Mouse (Mus musculus) left cerebral cortex, postnatal 14 days (tissue): ENCODE measurements around the gene Zfp704. TPM values are rescaled to one million over a fixed set of nuclear protein-coding genes. Genes with fewer than 3 reads are reported as not detected.
A peak's percentile ranks its signal among the peaks of the same experiment; 100 is the strongest.

Source experiments
- DNase-seq, 2 experiments: peaks; one replicate each; pipeline ENCODE4 v3.0.0; 2021 to 2022; ENCODE audit warnings: low spot score in 2 of 2, mixed read lengths in 1 of 2
- intact Hi-C: fragments of 180-260 bp; cut with DNase I; formaldehyde crosslinking; loops from one replicate; pipeline ENCODE4 v1.15.1; 2025
- total RNA-seq, 2 experiments: library from RNA; stranded (reverse); gene quantifications; 2 replicates each; pipeline ENCODE4 v1.2.3; 2021

Gene Zfp704
- total RNA-seq, 2 experiments from 2014 or later, result 36.2 to 38.4 TPM

DNA sequence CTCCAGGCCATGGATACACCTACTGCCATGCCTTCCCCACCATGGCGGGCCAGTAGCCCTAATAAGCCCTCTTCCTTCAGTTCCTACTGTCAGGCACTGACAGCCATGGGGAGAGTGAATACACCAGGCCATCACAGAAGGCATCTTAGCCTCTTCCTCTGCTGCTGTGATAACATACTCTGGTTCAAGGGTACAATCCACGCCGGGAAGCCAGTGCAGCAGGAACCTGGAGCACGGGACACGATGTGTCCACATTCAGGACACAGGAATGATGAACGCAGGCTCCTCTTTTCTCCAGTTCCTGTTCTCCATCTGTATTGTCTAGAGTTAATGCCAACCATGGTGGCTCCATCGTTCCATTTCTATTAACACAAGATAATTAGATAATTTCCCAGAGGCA is 165.9 kb downstream of the Zfp704 start:
- no peak for DNase-seq
- intact Hi-C loops, result no loop called here

DNA sequence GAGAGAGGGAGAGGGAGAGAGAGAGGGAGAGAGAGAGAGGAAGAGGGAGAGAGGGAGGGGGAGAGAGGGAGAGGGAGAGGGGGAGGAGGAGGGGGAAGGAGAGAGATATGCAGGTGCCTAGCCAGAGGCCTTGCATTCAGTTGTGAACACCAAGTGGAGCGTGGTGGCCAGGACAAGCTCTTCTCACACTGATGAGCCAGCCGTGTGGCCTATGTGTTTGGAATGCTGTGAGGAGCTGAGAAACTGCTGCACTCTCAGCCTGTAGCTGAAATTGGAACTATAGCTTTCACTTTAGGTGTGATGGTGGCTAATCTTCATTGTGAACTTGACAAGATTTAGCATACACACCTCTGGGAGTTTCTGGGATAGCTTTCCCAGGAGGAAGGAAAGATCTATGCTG is 166.4 kb downstream of the Zfp704 start:
- DNase-seq, result no peak
- intact Hi-C loops, result no loop called here

DNA sequence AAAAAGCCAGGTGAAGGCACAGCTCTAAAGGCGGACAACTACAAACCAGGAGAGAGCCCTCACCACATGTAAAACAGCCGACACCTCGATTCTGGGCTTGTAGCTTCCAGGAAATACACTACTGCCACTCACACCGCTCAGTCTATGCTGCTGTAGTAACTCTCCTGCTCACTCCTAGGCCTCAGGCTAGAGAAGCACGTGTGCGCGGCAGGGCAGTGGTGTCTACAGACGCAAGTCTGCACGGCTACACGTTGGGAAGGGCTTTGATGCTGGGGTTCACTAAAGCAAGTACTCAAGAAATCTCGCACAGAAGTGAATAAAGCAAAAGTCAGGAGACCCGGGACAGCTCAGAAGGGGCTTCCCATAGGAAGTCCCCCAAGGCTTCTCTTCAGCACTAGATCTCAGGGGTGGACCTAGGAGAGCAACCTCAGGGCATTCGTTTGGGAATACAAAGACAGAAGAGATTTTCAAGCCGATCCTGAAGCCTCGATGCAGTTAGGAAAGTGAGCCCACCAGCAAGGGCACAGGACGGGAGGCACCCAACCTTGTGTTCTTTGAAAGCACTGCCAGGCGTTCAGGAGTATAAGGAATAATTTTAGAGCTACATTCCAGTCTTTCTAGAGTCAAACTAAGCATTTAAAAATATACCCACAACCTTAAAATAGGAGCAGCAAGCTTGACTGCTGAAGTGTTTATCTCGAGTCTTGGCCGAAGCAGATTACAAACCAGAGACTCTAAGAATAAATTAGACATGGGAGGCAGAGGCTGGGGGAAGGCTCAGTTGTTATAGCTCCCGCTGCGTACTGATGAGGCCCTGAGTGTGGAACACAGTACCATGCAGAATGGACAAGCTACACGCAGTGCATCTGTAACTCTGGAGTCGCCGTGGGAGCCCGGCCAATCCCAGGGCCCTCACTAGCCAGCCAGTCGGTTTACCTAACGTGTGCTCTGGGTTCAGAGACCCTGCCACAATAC is 168.0 kb downstream of the Zfp704 start:
- intact Hi-C loops, result no loop called here
- peak; percentile 31 to 59 for DNase-seq

DNA sequence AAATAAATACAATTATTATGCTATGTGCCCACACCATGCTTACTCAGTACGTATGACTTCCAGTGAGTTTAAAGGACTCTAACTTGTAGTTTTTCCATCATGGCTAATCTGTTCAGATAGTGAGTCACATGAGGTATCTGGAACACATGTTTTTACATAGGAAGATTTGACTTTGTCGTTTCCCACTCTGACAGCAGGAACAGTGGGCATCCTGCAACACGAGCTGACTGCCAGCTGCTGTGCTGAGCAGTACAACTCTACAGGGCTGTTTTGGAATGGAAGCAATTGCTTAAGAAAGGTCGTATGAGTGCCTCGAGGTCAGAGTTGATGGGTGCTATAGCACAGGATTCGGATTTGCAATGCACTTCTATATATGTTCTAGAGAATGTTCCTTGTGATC is 169.4 kb downstream of the Zfp704 start:
- intact Hi-C loops, result no loop called here
- DNase-seq, result peak in 1 of 2 experiments; percentile 39

DNA sequence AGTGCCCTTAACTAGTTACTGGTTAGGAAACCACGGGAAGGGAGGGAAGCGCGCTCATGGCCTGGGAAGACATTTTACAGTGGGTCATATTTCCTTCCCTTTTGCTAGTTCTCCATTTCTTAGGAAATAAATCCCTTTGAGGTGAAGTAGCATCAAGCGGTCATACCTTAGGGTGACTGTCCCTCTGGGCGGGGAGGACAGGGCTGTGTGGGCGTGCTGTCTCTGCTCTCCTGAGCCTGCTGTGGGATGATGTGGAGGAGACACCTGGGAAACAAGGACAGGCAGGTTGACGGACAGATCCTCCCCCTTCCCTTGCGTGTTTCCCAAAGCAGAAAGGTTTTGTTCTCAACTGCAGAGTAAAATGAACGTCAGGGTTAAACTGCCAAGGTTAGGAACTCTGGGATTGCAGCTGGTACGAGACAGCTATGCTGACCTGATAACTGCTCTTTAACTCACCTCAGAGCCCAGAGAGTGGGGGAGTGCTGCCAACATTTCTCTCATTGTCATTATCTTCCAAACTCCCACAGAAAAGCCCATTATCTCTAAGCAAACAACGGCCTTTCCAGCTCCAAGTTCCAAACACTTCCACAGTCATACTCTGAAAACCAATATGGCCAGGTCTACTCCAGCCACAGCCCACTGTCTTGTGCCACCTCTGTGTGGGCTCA is 170.1 kb downstream of the Zfp704 start:
- no peak for DNase-seq
- intact Hi-C loops, result no loop called here

DNA sequence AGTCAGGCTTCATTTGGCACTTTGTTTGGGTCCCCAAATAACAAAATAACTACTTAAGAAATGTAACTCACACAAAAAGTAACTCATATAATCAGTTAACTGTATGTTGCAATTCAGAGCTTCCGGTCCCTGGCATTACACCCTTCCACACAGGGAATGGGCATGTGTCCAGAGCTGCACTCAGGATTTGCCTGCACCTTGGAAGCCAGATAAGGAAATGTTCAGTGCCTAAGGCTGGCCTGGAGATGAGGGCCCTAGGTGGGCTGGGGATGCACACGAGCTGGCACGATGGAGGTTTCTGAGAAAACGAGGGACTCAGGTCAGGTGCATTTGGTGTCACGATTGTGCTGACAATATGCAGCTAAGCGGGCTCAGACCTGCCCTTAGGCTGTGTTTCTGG is 173.6 kb downstream of the Zfp704 start:
- no peak for DNase-seq

DNA sequence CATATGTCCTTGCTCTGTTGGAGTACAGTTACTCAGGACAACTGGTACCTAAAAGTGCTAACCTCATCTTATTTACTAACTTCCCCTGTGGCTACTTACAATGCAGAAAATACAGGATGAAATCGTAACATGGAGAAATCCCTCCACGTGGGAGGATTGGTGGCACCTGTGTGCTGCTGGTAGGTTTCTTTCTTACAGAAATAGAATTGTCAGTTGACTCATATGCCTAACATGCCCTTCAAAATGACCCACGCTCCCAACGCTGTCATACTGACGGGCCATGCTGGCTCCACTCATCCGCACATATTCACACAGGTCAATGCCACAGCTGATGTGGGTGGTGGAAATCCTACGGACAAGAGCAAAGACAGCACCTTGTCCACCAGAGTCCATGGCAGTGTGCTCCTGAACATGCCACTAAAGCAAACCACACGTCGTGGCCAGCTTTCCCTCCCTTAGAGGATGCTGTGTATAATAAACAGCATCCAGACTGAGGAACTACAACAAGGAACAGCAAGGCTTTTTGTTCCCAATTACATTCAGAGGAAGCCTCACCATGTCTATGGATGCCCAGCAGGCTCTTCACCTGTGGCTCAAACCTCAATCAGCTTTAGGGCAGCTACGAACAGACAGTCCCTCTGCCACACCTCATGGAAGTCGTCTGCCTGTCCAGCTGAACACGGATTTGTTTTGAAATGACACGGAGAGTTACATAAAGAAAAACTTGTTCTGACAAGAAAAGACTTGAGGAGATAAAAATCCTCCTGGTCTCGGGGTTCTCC is 175.3 kb downstream of the Zfp704 start:
- intact Hi-C loops, result no loop called here
- DNase-seq, result no peak

More for the DNA sequence above, 173.6 kb downstream of the Zfp704 start:
- intact Hi-C loops, result no loop called here

DNA sequence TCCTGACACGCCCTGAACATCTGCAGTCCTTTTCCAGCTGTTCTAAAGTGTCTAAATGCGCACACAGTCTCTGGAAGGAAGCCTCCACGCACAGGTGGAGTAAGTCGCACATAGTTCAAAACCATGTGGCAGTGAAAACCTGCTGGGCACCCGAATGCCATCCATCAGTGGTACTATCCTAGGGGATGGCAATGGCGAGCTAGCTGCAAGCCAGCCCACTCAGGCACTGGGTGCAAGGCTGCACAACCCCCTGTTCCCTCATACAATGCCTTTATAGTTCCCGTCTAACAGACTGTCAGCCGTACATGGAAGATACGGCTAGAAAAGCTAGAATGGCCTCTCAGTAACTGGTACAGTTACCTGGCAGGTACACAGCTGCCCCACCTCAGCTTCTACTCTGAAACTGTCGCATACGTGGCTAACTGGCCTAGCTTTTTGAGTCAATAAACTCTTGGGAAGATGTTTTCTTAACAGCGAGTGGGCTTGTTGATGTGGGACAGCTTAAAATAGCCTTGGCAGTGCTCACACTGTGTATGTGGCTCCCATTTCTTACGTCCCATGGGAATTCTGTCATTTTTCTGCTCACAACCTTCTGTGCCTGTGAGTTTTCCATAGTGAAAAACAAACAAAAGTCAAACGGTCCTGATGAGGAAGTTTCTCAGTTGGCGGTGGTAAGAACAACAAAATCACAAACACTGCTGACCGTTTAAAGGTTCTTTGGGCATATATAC is 176.9 kb downstream of the Zfp704 start:
- DNase-seq, result no peak
- intact Hi-C loops, result no loop called here

DNA sequence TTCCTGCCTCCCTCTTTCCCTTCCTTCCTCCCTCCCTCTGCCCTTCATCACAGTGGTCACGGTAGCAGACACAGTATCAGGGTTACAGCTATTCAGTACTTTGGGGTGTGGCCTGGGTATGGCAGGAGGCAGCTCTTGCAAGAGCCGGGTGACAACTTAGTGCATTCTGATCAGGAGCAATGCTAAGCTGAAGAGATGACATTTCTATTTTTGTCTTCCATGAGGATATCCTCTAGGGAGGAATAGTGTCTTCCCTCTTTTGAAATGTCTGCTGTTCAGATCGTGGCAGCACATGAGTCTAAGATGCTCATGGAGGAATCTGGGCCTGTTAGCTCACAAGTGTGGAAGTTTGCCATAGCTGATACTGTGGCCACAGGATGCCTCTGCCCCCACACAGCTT is 177.7 kb downstream of the Zfp704 start:
- DNase-seq, result no peak
- intact Hi-C loops, result no loop called here

DNA sequence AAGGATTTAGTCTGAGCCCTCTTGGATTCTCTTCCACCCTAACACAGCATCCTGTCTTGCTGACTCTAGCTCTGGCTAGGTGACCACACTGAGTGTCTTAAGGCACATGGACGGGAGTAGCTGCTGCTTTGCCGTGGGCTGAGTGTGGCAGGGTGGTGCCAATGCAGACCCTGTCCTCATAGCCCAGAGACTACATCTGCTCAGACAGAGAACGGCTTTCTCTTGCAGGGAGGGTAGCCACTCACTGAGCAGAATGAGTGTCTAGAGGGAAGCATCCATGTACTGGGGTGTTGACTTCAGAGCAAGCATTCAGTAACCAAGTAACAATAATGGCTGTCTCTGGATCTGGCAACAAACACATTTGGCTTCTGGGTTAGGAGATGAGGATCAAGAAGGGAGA is 179.9 kb downstream of the Zfp704 start:
- DNase-seq, result no peak

DNA sequence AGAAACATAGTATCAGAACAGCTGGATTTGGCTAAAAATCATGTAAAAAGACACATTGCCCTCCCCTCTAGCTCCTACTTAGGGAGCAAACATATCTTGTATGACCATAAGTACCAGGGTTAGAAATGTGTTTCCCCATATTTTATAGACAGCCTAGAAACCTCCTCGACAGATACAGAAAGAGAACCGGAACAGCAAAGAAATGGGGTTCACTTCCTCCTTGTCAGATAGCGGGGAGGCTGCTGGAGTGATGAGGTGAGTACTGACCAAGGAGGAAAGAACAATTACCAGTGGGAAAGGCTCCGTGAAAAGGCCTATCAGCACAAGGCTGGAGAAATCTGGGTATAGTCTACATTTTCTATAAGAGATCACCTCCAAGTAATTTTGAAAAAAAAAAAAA is 182.1 kb downstream of the Zfp704 start:
- intact Hi-C loops, result no loop called here
- DNase-seq, result no peak

More for the DNA sequence above, 179.9 kb downstream of the Zfp704 start:
- intact Hi-C loops, result no loop called here

DNA sequence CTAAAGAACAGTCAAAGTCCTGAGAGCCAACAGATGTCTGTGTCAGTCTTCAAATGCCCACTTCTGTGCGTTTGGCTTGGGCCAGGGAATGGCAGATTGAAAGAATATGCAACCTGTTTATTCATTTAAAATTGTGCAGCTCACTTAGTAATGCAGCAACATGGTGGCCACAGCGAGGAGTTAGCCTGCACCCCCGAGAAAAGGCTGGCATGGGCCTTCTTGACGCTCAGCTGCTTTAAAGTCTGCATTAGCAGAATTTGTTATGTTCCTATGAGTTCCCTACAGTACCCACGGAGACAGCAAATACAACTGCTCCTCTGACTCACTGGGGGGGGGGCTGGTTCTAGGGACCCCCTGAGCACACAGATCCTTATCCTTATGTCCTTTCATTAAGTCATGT is 184.2 kb downstream of the Zfp704 start:
- no peak for DNase-seq
- intact Hi-C loops, result no loop called here

DNA sequence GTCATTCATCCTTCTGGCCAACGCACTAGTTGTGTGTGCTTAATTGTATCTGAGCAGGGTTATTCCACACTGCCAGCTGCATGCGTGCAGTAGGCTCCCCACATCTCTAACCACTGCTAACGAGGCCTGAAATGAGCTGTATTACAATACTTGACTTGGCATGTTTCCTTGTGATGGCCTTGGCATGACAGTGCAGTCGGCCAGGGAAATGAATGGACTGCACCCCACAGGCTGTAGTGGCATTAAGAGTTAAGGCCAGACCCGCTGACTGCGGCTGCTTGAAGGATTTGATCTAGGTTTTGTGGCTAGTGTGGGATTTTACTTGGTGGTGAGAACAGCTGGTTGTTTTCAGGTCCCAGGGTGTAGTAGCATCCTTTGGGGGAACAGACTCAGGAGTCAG is 185.2 kb downstream of the Zfp704 start:
- DNase-seq, result no peak
- intact Hi-C loops, result no loop called here

DNA sequence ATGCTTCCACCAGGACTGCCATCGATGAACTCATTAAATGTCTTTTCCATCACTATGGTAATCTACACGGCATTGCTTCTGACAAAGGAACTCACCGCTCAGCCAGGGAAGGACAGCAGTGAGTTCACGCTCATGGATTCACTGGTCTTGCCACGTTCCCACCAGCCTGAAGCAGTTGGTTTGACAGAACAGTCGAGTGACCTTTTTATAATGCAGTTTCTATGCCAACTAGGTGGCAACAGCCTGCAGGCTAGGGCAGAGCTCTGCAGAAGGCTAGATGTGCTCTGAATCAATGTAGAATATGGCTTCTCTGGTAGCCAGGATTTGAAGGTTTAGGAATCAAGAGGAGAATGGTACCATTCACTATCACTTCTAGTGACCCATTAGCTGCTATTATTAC is 186.2 kb downstream of the Zfp704 start:
- peak in 1 of 2 experiments; percentile 36 for DNase-seq
- intact Hi-C loops, result no loop called here

DNA sequence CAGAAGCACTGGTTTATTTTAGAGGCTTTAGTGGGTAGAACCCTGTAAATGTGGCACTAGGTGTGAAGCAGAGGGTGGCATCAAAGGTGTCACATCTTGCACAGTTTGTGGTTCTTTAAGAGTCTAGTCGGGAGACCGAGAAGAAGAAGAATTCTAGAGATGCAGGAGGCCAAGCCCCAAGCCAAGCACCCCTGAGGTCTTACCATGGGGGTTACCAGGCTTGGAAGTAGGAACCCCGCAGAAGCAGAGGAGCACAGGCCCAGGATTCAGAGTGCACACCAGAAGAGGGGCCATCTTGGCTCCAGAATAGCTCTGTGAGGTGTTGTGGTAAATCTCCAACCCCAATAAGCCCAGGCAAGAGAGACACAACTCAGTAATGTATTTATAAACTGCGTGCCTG is 201.0 kb downstream of the Zfp704 start:
- DNase-seq, result no peak
- intact Hi-C loops, result loop anchor here (10.0 kb wide), 1 partner anchor 186 kb away; no protein-coding TSS in a partner anchor

DNA sequence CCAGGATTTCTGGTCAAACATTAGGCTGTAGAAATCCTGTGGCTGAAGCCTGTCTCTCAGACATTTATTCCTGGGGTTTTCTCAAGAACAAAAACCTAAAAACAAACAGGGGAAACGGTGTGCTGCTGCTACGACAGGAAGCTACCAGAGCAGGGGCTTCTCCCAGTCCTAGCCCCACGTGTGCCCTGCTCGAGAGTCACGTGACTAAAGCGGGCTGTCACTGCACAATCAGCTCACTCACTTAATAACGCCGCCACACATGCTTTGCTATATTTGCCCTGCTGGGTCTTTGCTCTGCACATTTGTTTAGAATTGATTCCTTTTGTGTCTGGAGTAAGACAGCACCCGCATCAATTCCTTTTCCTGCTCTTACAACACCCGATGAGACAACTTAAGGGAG is 202.1 kb downstream of the Zfp704 start:
- no peak for DNase-seq
- intact Hi-C loops, result loop anchor here (10.0 kb wide), 1 partner anchor 187 kb away; no protein-coding TSS in a partner anchor

DNA sequence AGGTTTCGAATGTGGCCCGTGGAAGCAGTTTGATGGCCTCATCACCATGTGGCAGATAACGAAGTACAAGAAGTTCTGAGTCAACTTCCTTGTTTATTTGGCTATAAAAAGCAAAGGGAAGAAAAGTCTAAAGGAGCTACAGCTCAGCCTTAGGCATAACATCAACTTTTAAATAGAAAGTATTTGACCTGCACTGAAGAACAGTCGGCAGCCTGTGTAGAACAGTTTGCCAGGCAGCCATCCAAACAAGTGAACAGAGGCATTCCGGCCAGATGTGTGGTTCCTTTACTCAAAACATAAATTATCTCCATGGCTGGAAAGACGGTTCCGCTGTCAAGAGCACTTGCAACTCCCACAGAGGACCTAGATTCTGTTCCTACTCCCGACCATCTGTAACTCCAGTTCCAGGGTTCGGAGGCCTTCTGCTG is 202.8 kb downstream of the Zfp704 start:
- DNase-seq, result peak in 1 of 2 experiments; percentile 39

DNA sequence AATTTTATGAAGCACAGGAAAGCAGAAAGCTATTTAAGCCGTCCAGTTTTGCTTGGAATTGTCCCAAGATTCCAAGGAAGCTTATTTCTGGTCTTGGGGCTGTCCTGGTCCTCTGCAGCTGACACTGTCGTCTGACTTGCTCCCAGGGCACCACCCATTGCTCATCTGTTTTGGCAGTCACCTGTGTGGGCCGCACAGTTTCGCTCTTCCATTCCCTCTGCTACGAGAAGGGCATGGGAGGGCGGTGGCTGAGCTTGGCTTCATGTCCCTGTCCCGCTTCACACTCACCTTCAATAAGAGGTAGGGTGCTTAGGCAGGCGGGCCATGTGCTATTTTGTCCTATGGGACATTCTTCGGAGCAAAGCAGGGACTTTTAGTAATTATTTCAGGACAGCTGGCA is 204.5 kb downstream of the Zfp704 start:
- DNase-seq, result no peak
- intact Hi-C loops, result loop anchor here (10.0 kb wide), 1 partner anchor 189 kb away; no protein-coding TSS in a partner anchor

More for the DNA sequence above, 202.8 kb downstream of the Zfp704 start:
- intact Hi-C loops, result loop anchor here (10.0 kb wide), 1 partner anchor 188 kb away; no protein-coding TSS in a partner anchor
